Mouse (Mus musculus) kidney, embryonic 16.5 days (tissue): ENCODE results near the gene Sox21. TPM values are rescaled to one million over a fixed set of nuclear protein-coding genes. Genes with fewer than 3 reads are reported as not detected.
A peak's percentile ranks its signal among the peaks of the same experiment; 100 is the strongest.

Experiments
- ATAC-seq: fragments of 200-750 bp; cut with Nextera tagmentation; 2 replicates; pipeline ENCODE4 v1.8.0; 2017; ENCODE audit warnings: moderate TSS enrichment; ENCODE audit not compliant: low FRiP score, low TSS enrichment
- H3K27ac ChIP-seq: fragments of 300-500 bp; sonication (generic); 2 replicates; pipeline ENCODE4 v1.5.1; 2014; ENCODE audit warnings: low read length
- H3K27me3 ChIP-seq: fragments of 300-500 bp; sonication (generic); 2 replicates; pipeline ENCODE4 v1.6.1; 2014; ENCODE audit warnings: low read length, control low read depth, mixed read lengths; ENCODE audit not compliant: insufficient read depth
- H3K36me3 ChIP-seq: fragments of 300-500 bp; sonication (generic); 2 replicates; pipeline ENCODE4 v1.6.1; 2014; ENCODE audit warnings: low read length, control low read depth, mixed read lengths; ENCODE audit not compliant: insufficient read depth
- H3K4me1 ChIP-seq: fragments of 300-500 bp; sonication (generic); 2 replicates; pipeline ENCODE4 v1.6.1; 2014; ENCODE audit warnings: low read length, control low read depth, mixed read lengths; ENCODE audit not compliant: insufficient read depth
- H3K4me2 ChIP-seq: fragments of 300-500 bp; sonication (generic); replicated peaks from 2 replicates; pipeline ENCODE4 v1.6.1; 2014; ENCODE audit warnings: low read depth, low read length
- H3K4me3 ChIP-seq: fragments of 300-500 bp; sonication (generic); 2 replicates; pipeline ENCODE4 v1.5.1; 2014; ENCODE audit warnings: mild to moderate bottlenecking, low read length
- H3K9ac ChIP-seq: fragments of 300-500 bp; sonication (generic); replicated peaks from 2 replicates; pipeline ENCODE4 v1.6.1; 2014; ENCODE audit warnings: low read length
- H3K9me3 ChIP-seq: fragments of 300-500 bp; sonication (generic); 2 replicates; pipeline ENCODE4 v1.6.1; 2016; ENCODE audit warnings: low read length, control low read depth
- WGBS: fragments of 180-500 bp; shearing (Covaris S2); extraction: QIAGEN DNeasy Blood & Tissue Kit; methylation state at CpG from one replicate; pipeline ENCODE4 v1.1.7; 2014; 5-methylcytosine and 5-hydroxymethylcytosine counted together
- polyA plus RNA-seq: library from polyadenylated mRNA; unstranded; fragments of >200 nt; fragmentation: Nextera tagmentation; extraction: Ambion mirVana; gene quantifications from 2 replicates; pipeline ENCODE4 v1.2.1, GENCODE M21; 2015

The Sox21 gene
- polyA plus RNA-seq, 1 experiment from 2014 or later = not detected

DNA sequence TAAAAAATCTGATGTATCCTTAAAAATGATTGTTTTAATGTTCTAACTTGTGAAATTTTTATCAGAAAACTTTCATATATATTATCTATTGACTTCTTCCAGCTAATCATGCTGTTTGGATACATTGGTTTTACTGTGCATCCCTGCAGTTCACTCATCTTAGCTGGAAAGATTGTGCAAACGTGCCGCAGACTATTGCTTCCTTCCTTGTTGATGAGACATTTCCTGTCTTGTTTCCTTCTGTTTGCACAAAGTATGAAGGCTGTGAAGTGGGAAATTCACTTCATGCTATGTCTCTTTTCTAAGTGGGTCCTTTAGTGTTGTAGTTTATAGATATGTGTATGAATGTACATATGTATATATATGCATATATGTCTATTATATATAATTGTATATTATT, 4.6 kb upstream of the Sox21 start:
- 74% methylated on average over 2 of the region's 2 CpGs for WGBS
- ATAC-seq = no peak
- no peak overlapping the region for H3K27ac ChIP-seq

DNA sequence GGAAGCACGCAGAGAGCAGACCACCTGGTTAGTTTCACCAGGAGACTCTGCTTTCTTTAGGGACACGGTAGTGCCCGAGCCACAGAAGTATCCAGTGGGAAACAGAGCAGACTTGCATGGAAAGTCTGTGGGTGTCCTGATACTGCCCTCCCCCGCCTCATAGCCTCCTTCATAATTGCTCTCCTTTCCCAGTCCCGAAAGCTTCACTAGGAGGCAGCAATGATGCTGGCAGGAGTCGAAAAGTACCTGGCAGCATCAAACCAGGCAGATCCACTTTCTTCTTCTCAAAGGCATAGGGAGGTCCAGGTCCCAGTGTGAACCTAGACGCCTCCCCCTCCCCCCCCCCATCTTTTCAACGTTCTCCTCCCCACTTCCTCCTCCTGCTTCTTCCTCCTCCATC, 2.5 kb upstream of the Sox21 start:
- peaks cover 15% of the 10 kb centered on the region for H3K9me3 ChIP-seq
- H3K27ac ChIP-seq = no peak overlapping the region
- no peak overlapping the region for H3K9ac ChIP-seq
- no peak overlapping the region for H3K4me3 ChIP-seq
- WGBS = 6% methylated on average over 8 of the region's 8 CpGs
- no peaks in the 10 kb centered on the region for H3K36me3 ChIP-seq
- ATAC-seq = no peak
- peaks cover 62% of the 10 kb centered on the region for H3K27me3 ChIP-seq
- H3K4me1 ChIP-seq = peaks cover 29% of the 10 kb centered on the region
- no peak overlapping the region for H3K4me2 ChIP-seq

More for the DNA sequence above, 4.6 kb upstream of the Sox21 start:
- Histone ChIP-seq H3K4me2 (no peak overlapping the region), H3K27me3 (peaks cover 41% of the 10 kb centered on the region), H3K36me3 (no peaks in the 10 kb centered on the region), H3K4me3 (no peak overlapping the region), H3K9me3 (peaks cover 15% of the 10 kb centered on the region), H3K9ac (no peak overlapping the region), H3K4me1 (peaks cover 8% of the 10 kb centered on the region)

DNA sequence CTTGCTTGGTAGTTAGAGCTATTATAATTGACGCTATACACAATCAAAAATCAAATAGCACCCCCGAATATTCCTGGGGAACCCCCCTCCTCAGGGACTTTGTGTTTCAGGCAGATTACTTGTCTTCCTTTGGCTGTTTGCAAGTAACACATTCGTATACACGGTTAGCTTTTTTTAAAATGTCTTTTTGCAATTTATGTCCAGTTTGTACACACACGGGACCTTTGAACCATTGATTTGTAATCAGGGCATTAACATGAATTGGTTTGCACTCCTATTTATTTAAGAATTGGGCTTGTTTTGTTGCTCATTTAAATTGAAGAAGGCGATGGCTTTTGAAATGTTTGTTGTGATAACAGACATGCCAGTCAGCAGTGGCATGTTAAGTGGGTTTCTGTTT, 956 bp upstream of the Sox21 start:
- 8% methylated on average over 6 of the region's 6 CpGs for WGBS
- H3K27ac ChIP-seq = no peak overlapping the region
- no peaks in the 10 kb centered on the region for H3K36me3 ChIP-seq
- 0 out of 2 replicates have a peak, but pooled peaks cover under 1% of the 10 kb centered on the region for H3K9me3 ChIP-seq
- peaks cover 70% of the 10 kb centered on the region for H3K27me3 ChIP-seq
- H3K4me1 ChIP-seq = peaks cover 29% of the 10 kb centered on the region
- no peak overlapping the region for H3K4me3 ChIP-seq
- no peak overlapping the region for H3K9ac ChIP-seq
- H3K4me2 ChIP-seq = no peak overlapping the region
- no peak for ATAC-seq

DNA sequence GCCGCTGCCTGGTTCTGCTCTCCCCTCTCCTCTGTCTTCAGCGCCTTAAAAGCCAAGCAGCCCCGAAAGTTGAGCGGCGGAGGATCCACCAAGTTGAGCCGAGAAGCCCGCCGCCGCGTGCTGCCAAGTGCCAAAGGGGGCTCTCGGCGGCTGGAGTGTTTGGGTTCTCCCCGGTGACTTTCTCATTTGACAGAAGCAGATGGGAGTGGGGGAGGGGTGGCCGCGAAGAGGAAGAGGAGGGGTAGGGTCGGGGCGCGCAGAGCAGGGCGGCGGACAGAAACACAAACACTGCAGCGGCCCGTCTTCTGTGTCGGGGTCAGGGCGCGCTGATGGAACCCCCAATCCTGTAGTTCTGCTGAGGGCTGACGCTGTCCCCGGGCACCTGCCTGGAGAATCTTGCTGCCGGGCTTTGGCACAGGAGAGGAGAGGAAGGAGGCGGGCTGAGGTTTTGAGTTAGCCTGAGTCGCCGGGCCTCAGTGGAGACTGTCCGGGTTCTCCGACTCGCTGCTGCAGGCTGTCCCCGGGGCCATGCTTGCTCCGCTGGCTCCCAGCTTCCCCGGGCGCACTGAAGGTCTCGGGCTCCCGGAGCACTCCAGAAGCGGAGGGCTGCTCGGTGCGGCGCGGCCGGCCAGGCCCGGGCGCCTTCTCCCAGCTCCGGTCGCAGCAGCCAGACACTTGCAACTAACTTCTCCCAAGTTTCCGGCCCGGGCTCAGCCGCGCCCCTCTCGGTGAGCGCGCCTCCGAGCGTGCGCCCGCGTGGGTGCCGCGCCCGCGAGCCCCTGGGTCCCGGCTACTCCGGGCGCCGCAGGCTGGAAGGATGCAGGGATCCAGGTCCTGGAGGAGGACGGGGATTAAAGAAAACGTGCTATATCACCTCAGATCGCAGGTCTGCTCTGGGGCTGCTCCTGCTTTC, 601 bp downstream of the Sox21 start:
- Histone ChIP-seq H3K27me3 (peaks cover 85% of the 10 kb centered on the region), H3K4me2 (peak overlapping the region; percentile 97)

DNA sequence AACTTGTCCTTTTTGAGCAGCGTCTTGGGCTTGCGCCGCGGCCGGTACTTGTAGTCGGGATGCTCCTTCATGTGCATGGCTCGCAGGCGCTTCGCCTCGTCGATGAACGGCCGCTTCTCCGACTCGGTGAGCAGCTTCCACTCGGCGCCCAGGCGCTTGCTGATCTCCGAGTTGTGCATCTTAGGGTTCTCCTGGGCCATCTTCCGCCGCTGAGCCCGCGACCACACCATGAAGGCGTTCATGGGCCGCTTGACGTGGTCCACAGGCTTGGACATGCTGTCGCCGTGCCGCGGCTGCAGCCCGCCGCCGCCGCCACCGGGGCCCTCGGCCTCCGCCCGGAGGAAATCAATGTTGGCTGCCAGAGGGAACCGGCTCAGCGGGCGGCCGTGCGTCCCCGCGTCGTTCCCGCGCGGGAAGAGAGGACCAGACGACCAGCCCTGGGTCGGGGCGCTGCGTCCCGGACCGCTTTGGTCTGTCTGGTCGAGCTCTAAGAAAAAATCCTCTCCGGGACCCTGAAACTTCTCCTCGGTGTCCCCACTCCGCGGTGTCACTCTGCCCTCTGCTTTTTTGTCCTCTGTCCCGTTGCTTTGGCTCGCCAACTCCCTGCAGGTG, 1.4 kb downstream of the Sox21 start:
- H3K27me3 ChIP-seq = peaks cover 85% of the 10 kb centered on the region
- H3K36me3 ChIP-seq = no peaks in the 10 kb centered on the region
- ATAC-seq = no peak
- peak overlapping the region; percentile 59 for H3K4me3 ChIP-seq
- no peak overlapping the region for H3K27ac ChIP-seq
- peaks cover 29% of the 10 kb centered on the region for H3K4me1 ChIP-seq
- H3K9ac ChIP-seq = no peak overlapping the region
- peak overlapping the region; percentile 97 for H3K4me2 ChIP-seq
- no peaks in the 10 kb centered on the region for H3K9me3 ChIP-seq
- WGBS = under 1% methylated on average over 59 of the region's 62 CpGs

More for the DNA sequence above, 601 bp downstream of the Sox21 start:
- Histone ChIP-seq H3K27ac (no peak overlapping the region), H3K4me3 (peak overlapping the region; percentile 59), H3K36me3 (no peaks in the 10 kb centered on the region), H3K9ac (peak overlapping the region; percentile 50), H3K4me1 (peaks cover 29% of the 10 kb centered on the region), H3K9me3 (no peaks in the 10 kb centered on the region)
- under 1% methylated on average over 73 of the region's 73 CpGs for WGBS
- peak; percentile 79 for ATAC-seq

DNA sequence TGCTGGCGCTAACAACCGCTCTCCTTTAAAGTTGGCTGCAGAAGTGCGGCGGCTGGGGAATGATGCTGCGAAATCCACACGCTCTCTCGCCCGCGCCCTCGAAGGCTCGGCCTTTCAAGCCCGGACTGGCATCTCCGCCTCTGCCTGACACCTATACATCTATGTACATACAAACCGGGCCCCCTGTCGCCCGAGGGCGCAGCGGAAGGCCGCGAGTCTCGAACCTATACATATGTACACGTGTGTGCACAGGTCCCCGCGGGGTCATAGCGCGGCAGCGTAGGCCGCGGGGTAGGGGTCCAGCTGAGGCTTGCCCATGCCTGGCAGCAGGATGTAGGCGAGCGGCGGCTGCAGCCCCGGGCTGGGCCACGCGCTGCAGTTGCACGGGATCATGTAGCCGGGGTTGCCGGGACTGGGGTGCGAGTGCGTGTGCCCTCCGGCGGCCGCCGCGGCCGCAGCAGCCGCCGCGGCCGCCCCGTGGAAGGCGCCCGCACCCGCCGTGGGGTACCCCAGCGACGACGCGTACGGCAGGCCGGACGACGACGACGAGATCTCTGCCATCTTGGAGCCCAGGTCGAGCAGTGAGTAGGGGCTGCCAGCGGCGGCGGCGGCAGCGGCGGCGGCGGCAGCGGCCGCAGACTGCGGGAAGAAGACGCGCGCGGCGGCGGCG, 2.2 kb downstream of the Sox21 start:
- ATAC-seq = no peak
- H3K9ac ChIP-seq = no peak overlapping the region
- H3K27ac ChIP-seq = no peak overlapping the region
- H3K4me1 ChIP-seq = peaks cover 29% of the 10 kb centered on the region
- no peaks in the 10 kb centered on the region for H3K9me3 ChIP-seq
- no peaks in the 10 kb centered on the region for H3K36me3 ChIP-seq
- H3K4me3 ChIP-seq = peak overlapping the region; percentile 59
- H3K4me2 ChIP-seq = peak overlapping the region; percentile 97
- whole genome bisulfite sequencing = under 1% methylated on average over 65 of the region's 84 CpGs
- H3K27me3 ChIP-seq = peaks cover 84% of the 10 kb centered on the region

DNA sequence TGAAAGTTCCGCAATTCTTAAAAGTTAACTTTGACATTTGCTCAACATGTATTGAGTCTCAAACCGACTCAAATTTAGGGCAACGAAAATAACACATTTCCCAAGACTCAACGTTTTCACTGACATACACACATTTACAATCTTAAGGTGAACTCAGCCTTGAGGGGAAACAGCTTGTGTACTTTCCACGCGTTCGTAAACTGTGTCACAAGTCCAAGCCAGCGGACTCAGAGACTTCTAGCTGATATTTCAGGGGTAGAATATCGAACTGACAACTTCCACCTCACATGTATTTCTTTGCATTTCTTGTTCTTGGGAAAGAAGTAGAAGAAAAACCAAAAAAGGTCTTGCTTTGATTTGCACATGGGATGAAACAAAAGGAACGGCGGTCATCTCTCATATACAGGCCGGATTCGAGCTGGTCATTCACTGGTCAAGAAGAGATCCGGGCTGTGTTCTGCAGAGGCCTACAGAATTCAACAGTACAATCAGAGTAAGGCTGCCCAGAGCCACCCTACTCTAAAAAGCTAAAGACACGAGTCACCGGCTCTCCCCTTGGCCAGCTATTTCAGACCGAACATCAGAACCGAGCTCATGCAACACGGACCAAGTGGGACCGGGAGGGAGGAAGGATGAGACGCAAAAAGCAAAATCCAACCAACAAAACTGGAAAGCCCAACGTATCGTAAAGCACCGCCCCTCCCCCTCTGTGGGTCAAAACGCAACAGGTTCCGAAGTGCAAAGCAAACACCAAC, 2.9 kb downstream of the Sox21 start:
- Histone ChIP-seq H3K9ac (no peak overlapping the region), H3K4me2 (no peak overlapping the region), H3K27me3 (peaks cover 84% of the 10 kb centered on the region), H3K4me1 (peaks cover 29% of the 10 kb centered on the region), H3K36me3 (no peaks in the 10 kb centered on the region), H3K9me3 (no peaks in the 10 kb centered on the region), H3K27ac (no peak overlapping the region), H3K4me3 (no peak overlapping the region)
- ATAC-seq = no peak
- WGBS = 3% methylated on average over 26 of the region's 26 CpGs

DNA sequence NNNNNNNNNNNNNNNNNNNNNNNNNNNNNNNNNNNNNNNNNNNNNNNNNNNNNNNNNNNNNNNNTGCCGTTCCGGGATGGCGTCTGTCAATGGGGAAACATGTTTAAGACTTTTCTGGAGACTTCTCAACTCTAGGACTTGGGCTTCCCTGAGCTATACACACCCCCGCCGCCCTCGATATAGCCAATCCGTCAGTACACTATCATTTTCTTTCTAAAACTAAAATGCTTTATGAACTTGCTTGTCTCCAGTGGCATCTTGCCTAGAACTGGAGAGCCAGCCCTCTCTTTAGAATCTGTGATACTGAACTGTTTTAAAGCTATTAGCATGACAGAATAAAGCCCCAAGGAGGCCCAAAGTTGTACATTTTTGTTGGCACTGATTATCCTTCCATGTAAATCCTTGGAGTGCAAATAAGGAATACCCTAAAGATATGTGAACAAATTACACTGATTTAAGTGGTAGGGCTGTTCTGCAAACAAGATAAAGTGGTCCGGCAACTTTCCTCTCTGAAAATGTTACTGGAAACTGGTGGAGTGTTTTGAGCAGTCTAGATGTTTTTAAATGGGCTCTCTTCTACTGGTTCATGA, 4.4 kb downstream of the Sox21 start:
- peaks cover 29% of the 10 kb centered on the region for H3K4me1 ChIP-seq
- no peak for ATAC-seq
- H3K4me2 ChIP-seq = no peak overlapping the region
- H3K9me3 ChIP-seq = no peaks in the 10 kb centered on the region
- H3K4me3 ChIP-seq = no peak overlapping the region
- H3K9ac ChIP-seq = no peak overlapping the region
- peaks cover 88% of the 10 kb centered on the region for H3K27me3 ChIP-seq
- no peaks in the 10 kb centered on the region for H3K36me3 ChIP-seq
- no peak overlapping the region for H3K27ac ChIP-seq
- 1% methylated on average over 8 of the region's 8 CpGs for WGBS
